Mouse (Mus musculus) hematopoietic stem cell, adult 5-6 weeks (primary cell): ENCODE results near the gene Tspan31. TPM values are rescaled to one million over a fixed set of nuclear protein-coding genes. Genes with fewer than 3 reads are reported as not detected.

ENCODE experiments used
- ATAC-seq, 2 experiments: fragments of 125-278 bp in 1 of 2; replicated peaks in 1 of 2; 2 replicates each; pipeline ENCODE4 v1.8.0; 2016 to 2017; ENCODE audit warnings: inconsistent platforms in 2 of 2, mild to moderate bottlenecking in 2 of 2, moderate number of reproducible peaks in 2 of 2, low read depth in 1 of 2, moderate TSS enrichment in 1 of 2; ENCODE audit not compliant: low FRiP score in 2 of 2, poor library complexity in 2 of 2, severe bottlenecking in 2 of 2, insufficient read depth in 1 of 2, low TSS enrichment in 1 of 2
- total RNA-seq: library from RNA; stranded (forward); fragments of 172-1452, 232-1000 nt; gene quantifications from 2 replicates; pipeline ENCODE4 v1.2.3, GENCODE M21; 2017

Gene Tspan31
- 54.5 and 56.6 TPM in 2 replicates for total RNA-seq

DNA sequence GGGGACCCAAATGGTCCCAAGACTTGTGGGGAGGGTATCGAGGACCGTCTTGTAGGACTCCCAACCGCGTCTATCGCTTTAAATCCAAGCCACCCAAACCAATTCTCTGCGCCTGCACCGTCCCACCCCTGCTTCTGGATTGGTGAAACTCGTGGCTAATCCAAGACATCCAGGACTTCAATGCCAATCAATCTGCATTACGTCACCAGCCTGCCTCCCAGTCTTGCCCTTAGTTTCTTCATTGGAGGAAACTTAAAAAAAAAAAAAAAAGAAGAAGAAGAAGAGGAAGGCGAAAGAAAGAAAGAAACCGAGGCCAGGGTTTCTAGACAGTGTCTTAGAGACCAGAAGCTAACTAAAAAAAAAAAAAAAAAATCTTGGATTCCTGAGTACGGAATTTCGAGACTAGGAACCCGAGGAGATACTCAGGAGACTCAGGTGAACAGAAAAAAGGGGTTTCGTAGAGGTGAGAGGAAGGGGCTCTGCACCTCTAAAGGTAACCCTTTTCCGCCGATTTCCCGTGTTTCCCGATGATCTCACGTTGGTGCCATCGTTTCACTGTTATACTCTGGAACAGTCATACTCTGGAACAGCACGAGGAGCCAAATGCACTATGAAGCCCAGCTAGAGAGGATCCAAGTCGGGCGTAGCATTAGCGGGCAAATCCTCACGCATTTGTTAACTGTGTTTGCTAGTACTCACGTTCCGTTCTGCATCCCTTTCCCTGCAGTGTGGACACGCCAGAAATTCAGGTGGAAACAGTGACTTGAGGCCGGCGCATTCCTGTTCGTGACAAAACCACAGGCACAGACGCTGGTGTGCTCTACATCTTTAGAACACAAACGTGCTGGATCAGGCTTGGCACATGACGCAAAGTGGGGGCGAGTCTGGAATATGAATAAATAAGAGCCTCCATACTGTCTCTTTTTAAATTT lies at the start of gene Tspan31:
TSS of gene Tspan31 (minus strand) at position 75 of the 932 bp plus-strand sequence.
- ATAC-seq: peak; percentile 75 to 81

DNA sequence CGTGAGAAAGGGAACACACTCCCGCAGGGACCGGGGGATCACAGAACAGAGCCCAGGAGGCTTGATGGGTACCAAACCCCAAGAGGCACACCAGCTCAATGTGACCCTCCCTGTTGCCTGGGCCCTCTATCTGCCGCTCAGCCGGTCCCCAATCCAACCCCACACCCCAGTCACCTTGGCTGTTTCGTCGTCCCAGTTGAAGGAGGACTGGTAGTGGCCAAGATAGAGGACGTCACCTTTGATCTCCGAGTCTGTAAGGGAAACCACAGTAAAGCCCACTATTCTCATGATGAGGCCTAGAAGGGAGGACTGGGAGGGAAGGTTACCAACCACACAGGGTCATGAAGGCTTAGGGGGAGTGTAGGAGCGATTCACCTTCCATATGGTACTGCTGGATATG lies 49.2 kb upstream of the Tspan31 start:
- no peak for ATAC-seq

GRCm38 (mm10) chr10:127118470-127118869 lies 48.4 kb upstream of the Tspan31 start:
- ATAC-seq: no peak

- ATAC-seq: no peak
These were observed 45.0 kb upstream of the Tspan31 start for GRCm38 (mm10) chr10:127115068-127115467.

DNA sequence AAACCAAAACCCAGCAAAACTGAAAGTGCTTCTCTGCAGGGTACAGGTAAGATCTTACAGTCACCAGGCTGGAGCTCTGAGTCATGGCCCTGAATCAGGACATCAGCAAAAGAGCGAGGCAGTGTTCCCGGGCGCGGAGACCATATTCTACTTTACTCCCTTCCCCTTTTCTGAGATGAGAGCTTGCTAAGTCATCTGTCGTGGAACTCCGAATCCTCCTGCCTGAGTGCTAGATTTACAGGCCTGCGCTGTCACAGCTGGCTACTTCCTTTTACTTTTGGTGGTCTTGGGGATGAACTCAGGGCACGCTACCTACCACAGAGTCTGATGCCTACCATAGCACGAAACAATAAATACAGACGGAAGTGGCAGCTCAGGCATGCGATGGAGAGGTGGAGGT lies 44.3 kb upstream of the Tspan31 start:
- ATAC-seq: peak; percentile 37 to 47; a peak in 3 of 4 replicates

- ATAC-seq: peak; percentile 39 to 61
These were observed 41.2 kb upstream of the Tspan31 start for GRCm38 (mm10) chr10:127111001-127111887.

DNA sequence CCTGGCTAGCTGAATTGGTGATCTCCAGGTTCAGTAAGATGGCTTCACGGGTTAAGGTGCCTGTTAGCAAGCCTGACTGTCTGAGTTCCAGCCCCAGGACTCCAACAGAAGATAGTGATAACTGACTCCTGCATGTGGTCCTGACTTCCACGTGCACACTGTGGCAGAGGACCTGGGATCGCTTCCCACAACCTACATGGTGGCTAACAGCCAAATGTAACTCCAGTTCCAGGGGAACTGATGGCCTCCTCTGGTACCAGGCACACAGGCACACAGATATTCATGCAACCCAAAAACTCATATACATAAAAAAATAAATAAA lies 38.2 kb upstream of the Tspan31 start:
- ATAC-seq: no peak

- ATAC-seq: peak in 1 of 2 experiments; percentile 45; a peak in 3 of 4 replicates
These were observed 37.6 kb upstream of the Tspan31 start for GRCm38 (mm10) chr10:127107563-127108261.

DNA sequence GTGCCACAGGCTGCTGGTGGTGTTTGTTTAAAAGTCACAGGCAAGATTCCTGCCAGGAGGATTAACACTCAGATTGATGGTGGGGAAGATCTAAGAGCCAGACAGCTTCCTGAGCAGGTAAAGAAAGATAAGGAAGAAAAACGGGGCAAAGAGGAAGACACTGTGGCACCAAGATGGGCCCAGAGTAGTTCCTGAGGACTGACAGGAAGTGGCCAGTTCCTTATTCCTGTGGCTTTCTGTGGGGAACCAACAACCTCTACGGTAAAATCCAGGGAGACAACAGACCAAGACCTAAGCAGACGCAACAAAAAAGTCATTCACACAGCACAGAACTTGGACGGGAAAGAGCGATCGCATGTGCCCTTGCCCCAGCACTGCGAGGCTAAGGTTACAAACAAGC lies 33.6 kb upstream of the Tspan31 start:
- ATAC-seq: peak; percentile 24 to 53

DNA sequence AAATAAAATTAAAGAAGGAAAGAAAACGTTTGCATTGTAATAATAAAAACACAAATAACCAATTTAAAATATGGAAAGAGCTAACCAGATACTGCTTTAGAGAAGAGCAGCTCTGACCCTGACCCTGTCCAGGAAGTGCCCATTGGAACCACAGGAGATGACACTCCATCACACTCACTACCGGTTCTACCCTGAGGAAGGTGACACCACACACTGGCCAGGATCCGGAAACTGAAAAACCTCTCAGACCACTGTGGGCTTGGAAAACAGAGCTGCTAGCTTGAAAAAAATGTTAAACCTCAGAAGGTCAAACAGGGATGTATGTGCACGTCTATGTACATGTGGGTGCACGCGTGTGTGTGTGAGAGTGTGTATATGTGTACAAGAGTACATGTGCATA lies 31.1 kb upstream of the Tspan31 start:
- ATAC-seq: no peak

GRCm38 (mm10) chr10:127100414-127100813 lies 30.4 kb upstream of the Tspan31 start:
- ATAC-seq: no peak

DNA sequence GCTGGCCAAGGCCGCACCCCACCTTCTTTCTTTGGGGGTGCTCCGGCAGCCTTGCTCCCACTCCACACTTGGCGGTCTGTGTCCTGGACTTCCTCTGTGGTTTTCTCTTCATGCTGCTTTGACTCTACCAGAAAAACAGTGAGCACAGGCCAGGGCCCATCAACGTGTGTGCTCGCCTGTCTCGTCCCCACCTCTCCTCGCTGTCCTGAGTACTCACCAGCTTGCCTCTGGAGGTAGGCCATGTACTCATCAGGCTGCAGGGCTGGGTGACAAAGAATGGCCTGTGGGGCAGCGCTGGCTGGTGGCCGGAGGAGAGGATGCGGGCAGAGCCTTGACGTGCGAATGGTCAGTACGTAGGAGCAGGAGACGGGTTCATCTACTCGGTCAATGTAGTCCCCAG lies 29.8 kb upstream of the Tspan31 start:
- ATAC-seq: peak; percentile 7 to 24; a peak in 2 of 4 replicates

DNA sequence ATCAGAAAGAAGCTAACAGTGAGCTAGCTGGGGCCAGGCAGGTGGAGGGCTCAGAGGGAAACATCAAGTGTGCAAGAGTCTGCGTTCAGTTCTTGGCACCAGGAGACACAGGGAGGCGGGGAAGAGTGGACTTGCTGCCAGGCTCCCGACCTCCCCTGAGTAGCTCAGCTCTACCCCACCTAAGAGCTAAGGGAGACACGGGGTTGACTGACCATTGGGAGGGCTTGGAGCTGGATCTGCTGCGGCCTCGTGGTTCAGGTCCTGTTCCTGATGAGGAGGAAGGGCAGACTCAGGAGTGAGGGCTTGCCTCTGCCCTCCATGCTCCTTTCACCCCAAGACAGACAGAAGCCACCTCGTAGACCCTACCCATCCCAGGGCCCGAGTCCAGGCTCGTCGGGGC lies 29.1 kb upstream of the Tspan31 start:
- no peak for ATAC-seq

DNA sequence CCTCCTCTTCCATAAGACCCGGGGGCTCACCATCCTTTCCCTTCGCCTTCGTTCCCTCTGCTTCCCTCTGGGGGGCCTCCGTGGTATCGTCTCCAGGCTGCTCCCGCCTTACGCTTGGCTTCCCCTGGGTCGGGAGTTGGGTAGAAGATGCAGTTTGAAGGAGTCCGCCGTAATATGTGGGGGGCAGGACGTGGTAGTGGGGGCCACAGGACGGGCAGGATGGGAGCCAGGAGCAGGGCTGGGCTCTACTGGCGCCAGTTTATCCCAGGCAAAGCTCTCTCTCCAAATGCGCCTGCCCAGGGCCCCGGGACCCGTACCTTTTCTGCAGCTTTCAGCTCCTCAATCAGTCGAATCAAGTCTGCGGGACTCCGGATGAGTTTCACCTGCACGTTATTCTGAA lies 28.4 kb upstream of the Tspan31 start:
- no peak for ATAC-seq

DNA sequence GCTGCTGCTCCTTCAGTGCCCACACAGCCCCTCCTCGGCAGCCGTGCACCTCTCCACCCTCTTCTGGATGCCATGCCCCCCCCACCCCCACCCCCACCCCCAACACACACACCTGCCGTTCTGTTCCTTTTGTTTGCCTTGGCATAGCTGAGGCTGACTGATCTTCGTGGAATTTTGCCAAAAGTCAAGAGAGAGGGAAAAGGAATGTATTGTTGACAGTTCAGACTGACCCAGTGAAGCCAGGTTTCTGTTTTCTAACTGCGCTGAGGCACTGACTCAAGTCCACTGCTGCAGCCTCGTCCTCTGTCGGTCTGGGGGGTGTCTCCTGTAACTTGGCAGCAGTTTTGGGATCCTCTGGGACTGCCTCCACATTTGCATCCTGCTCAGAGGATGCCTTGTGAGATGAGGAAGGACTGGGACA lies 24.3 kb upstream of the Tspan31 start:
- ATAC-seq: no peak

DNA sequence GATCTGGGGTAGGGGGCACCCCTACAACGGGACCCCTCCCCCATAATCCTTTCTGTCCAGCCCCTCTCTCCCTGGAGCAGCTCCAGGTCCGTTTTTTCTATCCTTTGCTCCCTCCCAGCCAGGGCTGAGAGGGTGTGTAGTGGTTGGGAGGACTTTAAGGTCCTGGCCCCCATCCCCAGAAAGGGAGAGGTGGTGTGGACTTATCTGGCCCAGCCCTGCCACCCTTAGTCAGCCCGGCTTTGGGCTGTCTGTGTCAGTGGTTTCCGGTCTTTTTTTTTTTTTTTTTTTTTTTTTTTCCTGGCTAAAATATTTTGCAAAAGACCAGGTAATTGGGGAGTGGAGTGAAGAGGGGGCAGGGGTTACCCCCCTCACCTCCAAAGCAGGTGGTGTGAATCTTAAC lies 22.7 kb upstream of the Tspan31 start:
- no peak for ATAC-seq

DNA sequence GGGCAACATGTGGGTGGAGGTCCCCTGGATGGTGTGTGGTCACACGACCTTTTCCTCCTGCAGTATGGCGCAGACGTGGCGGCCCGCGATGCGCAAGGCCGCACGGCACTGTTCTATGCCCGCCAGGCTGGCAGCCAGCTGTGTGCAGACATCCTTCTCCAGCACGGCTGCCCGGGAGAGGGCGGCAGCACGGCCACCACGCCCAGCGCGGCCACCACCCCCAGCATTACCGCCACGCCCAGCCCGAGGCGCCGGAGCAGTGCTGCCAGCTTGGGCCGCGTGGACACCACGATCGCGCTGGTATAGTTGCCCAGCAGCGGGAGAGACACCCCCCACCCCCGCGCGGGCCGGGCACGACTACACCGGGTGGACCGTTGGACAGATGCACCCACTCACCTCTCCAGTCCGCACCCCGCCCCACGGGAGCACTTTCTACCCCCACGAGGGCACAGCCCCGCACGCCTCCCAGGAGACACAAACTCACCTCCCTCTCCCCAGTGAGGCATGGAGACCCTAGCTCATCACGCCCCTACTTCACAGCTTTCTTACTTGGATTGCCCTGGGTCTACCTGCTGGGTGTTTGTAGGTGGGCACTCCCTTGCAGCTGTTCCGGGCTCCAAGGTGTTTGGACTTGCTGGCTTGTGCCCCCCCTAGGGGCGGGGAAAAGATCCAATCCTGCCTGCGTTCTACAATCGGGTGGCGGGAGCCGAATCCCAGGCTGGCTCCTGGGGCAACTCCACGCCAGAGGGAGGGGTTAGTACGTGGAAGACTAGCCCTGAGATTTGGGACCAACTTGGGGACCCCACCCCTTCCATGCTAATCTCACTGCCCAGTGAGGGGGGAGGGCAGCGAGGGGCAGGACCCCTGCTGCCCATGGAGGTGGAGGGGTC lies 21.7 kb upstream of the Tspan31 start:
- no peak for ATAC-seq
